Mouse (Mus musculus) embryonic fibroblast, embryonic 13.5 days (primary cell): Measurements from ENCODE around the gene Glis1. TPM values are rescaled to one million over a fixed set of nuclear protein-coding genes. Genes with fewer than 3 reads are reported as not detected.
A peak's percentile ranks its signal among the peaks of the same experiment; 100 is the strongest.

ENCODE experiments used
- H3K27ac ChIP-seq: 2 replicates; pipeline ENCODE4 v1.5.1; 2012; ENCODE audit warnings: low read length, control low read depth, inconsistent platforms; ENCODE audit not compliant: insufficient read depth
- H3K4me1 ChIP-seq: 2 replicates; pipeline ENCODE4 v1.6.1; 2011; ENCODE audit warnings: low read length; ENCODE audit not compliant: control insufficient read depth, insufficient read depth
- H3K4me3 ChIP-seq: 2 replicates; pipeline ENCODE4 v1.5.1; 2011; ENCODE audit warnings: mild to moderate bottlenecking, control low read depth, low read length; ENCODE audit not compliant: insufficient read depth
- CTCF ChIP-seq: IDR thresholded peaks from 2 replicates; pipeline ENCODE4 v1.5.1; 2011; ENCODE audit warnings: mild to moderate bottlenecking, control low read depth, low read length, moderate library complexity, borderline replicate concordance; ENCODE audit not compliant: insufficient read depth
- POLR2A ChIP-seq: IDR thresholded peaks from 2 replicates; pipeline ENCODE4 v1.6.1; 2011; ENCODE audit warnings: low read depth, mild to moderate bottlenecking, control low read depth, low read length, moderate library complexity
- polyA plus RNA-seq: library from polyadenylated mRNA; stranded (reverse); fragments of >200 nt; gene quantifications from 2 replicates; pipeline ENCODE4 v1.2.4, GENCODE M21; 2011; ENCODE audit warnings: low read depth; ENCODE audit not compliant: missing spikeins, insufficient read length

Gene Glis1
- polyA plus RNA-seq, 1 experiment, result 4.9 TPM

DNA sequence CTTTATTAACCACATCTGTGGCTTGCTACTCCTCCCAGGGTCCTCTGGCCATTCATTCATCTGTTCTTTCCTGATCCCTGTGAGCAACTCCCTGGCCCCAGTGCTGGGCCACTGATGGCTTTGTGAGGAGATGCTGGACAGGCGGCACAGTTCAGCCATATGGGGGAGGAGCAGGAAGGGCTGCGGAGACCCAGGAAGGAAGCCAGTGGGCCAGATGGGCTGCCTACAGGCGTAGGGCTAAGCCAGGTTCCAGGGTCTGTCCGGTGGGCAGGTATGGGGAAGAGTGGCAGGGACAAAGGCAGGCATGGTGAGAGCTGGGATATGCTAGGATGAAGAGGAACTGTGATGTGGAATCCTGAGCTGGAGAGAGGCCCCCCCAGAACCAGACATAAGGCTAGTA lies 193.8 kb downstream of the Glis1 start:
- no peak overlapping the region; the same call in 1 of the 2 replicates for H3K27ac ChIP-seq
- H3K4me1 ChIP-seq, result peaks cover 8% of the 10 kb centered on the region
- TF ChIP-seq CTCF (no peak), POLR2A (no peak)
- H3K4me3 ChIP-seq, result no peak overlapping the region

DNA sequence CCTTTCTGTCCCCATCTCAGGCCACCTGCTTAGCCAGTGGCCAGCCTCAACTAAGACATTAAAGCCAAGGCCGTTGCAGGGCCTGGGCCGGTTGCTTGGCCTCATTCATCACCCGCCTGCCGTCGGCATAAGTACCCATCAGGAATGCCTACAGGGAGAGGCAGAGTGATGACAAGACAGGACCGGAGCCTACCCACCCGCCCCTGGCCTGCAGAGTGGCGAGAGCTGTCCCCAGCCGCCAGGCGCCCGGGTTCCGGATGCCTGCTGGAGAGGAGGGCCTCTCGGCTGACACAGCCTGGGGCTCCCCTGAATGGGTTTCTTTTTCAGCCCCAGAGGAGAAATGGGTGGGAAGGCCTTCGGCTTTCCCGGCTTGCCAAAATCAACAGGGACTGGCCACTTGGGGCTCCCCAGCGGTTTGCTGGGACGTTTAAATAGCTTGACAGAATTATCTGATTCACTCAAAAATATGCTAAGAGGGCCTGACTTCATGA lies 194.6 kb downstream of the Glis1 start:
- peak overlapping the region; percentile 22; the same call in 1 of the 2 replicates for H3K27ac ChIP-seq
- H3K4me1 ChIP-seq, result peaks cover 8% of the 10 kb centered on the region
- TF ChIP-seq POLR2A (no peak), CTCF (no peak)
- no peak overlapping the region for H3K4me3 ChIP-seq

DNA sequence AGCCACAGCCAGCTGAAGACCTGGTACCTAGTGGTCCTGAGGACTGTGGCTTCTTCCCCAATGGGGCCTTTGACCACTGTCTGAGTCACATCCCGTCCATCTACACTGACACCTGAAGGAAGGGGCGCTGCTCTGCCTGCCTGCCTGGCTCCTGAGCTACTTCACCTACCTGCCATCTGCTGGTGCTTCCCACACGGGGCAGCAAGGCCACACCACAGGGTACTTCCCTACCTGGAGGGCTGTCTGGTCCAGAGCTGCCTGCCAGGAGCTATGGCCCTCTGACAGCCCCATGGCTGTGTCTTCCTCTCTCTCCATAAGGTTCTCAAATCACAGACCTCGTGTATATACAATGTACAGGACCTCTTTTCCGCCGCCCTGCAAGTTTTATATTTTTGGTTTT lies 200.2 kb downstream of the Glis1 start:
- Histone ChIP-seq H3K27ac (no peak overlapping the region), H3K4me3 (no peak overlapping the region), H3K4me1 (0 out of 2 replicates have a peak, but pooled peaks cover 2% of the 10 kb centered on the region)
- no peak for TF ChIP-seq CTCF
- no peak for TF ChIP-seq POLR2A

DNA sequence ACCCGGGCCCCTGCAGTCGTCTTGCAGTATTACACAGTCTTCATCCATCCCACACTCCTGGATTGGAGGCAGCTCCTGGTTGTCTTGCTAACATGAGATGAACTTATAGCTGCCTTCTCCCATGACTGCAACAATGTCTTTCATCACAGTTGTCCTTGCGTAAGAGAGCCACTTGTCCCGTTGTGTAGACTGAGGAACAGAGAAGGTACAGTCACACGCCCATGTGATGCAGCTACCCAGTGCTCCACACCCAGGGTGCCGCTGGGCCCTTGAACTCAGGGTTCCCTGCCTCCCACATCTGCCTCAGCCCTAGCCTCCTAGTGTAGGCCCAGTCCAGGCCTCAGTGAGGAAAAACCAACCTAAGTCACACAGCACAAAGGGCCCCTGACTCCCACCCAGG lies 201.7 kb downstream of the Glis1 start:
- no peak overlapping the region for H3K27ac ChIP-seq
- no peaks in the 10 kb centered on the region for H3K4me1 ChIP-seq
- TF ChIP-seq CTCF, result no peak
- TF ChIP-seq POLR2A, result no peak
- no peak overlapping the region for H3K4me3 ChIP-seq

DNA sequence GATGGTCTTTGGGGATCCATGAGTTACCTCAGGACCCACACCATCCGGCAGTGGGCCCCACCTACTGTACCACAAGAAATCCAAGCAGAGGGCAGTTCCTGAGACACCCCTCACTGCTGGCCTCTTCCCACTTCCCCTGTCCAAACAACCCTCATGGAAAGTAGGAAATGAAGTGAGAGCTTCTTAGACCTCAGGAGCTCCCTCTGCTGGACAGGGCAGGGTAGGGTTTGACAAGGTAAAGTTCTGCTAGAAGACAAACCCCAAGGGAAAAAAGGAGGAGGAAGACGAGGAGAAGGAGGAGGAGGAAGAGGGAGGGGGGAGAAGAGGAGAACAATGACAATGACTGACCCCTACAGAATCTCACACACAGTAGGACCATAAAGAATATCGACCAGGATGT lies 203.3 kb downstream of the Glis1 start:
- H3K4me3 ChIP-seq, result no peak overlapping the region
- no peak overlapping the region for H3K27ac ChIP-seq
- TF ChIP-seq POLR2A (no peak), CTCF (peak; percentile 15; the same call in 1 of the 2 replicates)
- no peaks in the 10 kb centered on the region for H3K4me1 ChIP-seq

DNA sequence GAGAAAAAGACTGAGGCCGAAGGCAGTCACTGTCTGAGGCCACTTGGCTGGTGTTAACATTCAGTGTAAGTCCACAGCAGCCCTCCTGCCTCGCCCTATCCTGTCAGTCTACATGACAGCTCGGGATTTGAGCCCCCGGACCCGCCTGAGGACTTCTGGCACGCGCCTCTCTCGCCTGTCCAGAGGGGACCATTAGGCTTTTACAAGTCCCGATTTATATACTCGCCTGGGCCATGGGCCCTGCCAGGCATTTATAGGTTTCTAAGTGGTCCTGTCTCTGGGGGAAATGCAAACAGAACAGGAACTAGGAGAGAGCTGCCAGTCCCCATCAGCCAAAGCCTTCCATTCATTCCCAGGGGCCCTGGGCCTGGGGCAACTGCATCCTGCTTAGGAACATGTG lies 203.9 kb downstream of the Glis1 start:
- TF ChIP-seq CTCF (no peak), POLR2A (no peak)
- no peak overlapping the region for H3K4me3 ChIP-seq
- no peak overlapping the region for H3K27ac ChIP-seq
- no peaks in the 10 kb centered on the region for H3K4me1 ChIP-seq

DNA sequence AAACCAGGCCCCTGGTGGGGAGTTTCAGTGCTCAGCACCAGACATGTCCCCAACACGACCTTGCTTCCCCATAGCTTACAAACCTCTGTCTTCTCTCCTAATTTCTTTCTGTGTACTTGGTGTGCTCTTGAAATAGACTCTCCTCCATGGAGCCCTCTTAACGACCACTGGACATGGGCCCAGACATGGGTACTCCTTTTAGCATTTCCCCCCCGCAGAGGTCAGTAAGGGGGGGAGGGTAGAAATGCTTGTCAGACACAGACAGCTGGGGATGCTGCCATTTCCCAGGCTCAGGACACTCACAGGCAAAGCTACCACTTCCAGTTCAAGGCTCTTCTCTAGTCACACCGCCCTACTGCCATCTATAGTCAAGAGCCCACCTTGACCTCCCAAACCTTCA lies 207.2 kb downstream of the Glis1 start:
- Histone ChIP-seq H3K27ac (no peak overlapping the region), H3K4me1 (no peaks in the 10 kb centered on the region), H3K4me3 (no peak overlapping the region)
- TF ChIP-seq CTCF (no peak), POLR2A (no peak)

DNA sequence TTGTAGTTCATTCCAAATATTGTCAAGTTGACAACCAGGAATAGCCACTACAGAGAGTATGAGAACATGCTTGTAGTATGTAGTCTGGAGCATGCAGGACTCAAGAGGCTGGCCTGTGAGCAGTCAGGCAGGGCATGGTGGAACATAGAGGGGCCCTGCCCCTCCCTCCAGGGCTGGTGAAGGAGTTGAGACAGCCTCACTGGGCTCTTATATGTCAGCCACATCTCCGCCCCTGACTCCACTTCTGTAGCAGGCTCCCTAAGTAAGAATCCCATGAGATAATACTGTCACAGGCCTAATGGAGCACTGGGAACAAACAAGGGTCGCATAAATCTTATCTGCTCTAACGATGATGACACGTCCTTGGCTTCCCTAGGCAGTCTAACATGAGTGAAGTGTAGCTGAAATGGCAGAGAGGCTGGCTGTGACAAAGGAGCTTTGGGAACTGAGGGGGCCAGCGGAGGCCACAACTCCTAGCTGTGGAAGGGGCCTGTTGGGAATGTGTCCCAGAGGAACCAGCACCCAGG lies 214.6 kb downstream of the Glis1 start:
- no peak overlapping the region for H3K27ac ChIP-seq
- H3K4me1 ChIP-seq, result no peaks in the 10 kb centered on the region
- TF ChIP-seq CTCF (no peak), POLR2A (no peak)
- H3K4me3 ChIP-seq, result no peak overlapping the region

DNA sequence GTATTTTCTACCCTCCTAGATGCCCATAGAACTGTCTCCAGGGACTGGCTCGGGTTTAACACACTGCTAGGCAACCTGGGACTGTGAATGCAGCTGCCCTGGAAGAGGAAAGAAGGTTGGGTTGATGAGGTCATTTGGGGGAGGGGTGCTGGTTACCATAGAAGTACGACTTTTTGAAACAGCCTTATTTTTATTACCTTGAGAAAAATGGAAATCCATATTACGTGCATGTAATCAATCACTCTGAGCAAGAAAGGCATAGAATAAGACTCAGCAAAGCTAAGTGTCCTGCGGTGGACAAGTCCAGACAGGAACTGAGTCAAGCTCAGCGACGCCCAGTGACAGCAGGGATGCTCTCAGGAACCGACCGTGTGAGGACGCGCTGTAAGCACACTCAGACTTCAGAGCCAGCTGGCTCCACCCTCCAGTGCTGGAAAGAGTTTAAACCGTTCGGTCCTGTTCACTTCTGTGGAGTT lies 216.7 kb downstream of the Glis1 start:
- TF ChIP-seq POLR2A (no peak), CTCF (no peak)
- Histone ChIP-seq H3K4me3 (no peak overlapping the region), H3K4me1 (no peaks in the 10 kb centered on the region)

DNA sequence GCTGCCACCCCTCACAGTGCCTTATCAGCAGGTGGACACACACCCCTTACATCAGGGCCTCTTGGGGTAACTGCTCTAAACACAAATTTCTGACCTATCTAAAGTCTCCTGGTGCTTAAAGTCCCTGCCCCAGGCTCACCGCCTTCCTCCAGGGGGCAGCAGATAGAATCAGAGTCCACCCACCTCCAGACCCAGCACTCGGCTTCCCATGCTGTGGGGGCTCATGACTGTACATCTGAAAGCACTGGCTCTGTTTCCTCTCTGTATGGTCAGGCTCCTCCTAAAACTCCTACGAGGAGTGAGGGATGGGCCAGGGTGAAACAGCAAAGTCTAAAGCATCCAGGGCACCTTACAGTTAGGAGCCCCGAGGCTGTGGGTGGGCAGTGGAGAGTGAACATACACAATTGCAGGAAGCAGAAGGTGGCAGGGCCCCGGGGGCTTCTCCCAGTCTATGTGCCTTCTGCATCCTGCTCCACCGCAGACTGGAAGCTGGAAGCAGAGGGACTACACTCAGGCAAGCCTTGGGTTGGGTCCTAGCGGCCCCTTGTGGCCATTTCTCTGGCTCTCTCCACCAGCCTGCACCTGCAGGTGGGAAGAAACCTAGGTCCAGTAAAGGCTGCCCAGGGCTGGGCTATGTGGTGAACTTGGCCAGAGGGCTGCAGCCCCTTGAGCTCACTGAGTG lies 218.3 kb downstream of the Glis1 start:
- Histone ChIP-seq H3K4me1 (no peaks in the 10 kb centered on the region), H3K27ac (no peak overlapping the region), H3K4me3 (no peak overlapping the region)

More for the DNA sequence above, 216.7 kb downstream of the Glis1 start:
- 0 out of 2 replicates have a peak overlapping the region, but pooled peaks have one; percentile 1 for H3K27ac ChIP-seq

More for the DNA sequence above, 218.3 kb downstream of the Glis1 start:
- TF ChIP-seq CTCF, result peak; percentile 76
- TF ChIP-seq POLR2A, result no peak
